Mouse (Mus musculus) midbrain, embryonic 16.5 days (tissue): ENCODE data around the gene Cog3. TPM values are rescaled to one million over a fixed set of nuclear protein-coding genes. Genes with fewer than 3 reads are reported as not detected.

Experiments
- ATAC-seq: fragments of 200-750 bp; cut with Nextera tagmentation; 2 replicates; pipeline ENCODE4 v1.8.0; 2017; ENCODE audit warnings: moderate TSS enrichment
- H3K27ac ChIP-seq: fragments of 300-500 bp; sonication (generic); 2 replicates; pipeline ENCODE4 v1.5.1; 2014; ENCODE audit warnings: mild to moderate bottlenecking, low read length, mixed read lengths
- H3K27me3 ChIP-seq: fragments of 300-500 bp; sonication (generic); 2 replicates; pipeline ENCODE4 v1.6.1; 2014; ENCODE audit warnings: low read depth, low read length, mixed read lengths; ENCODE audit not compliant: control insufficient read depth, insufficient read depth
- H3K36me3 ChIP-seq: fragments of 300-500 bp; sonication (generic); 2 replicates; pipeline ENCODE4 v1.6.1; 2014; ENCODE audit warnings: mild to moderate bottlenecking, low read length, moderate library complexity, mixed read lengths; ENCODE audit not compliant: control insufficient read depth, insufficient read depth
- H3K4me1 ChIP-seq: fragments of 300-500 bp; sonication (generic); 2 replicates; pipeline ENCODE4 v1.6.1; 2014; ENCODE audit warnings: mild to moderate bottlenecking, low read length, mixed read lengths; ENCODE audit not compliant: control insufficient read depth, insufficient read depth
- H3K4me2 ChIP-seq: fragments of 300-500 bp; sonication (generic); 2 replicates; pipeline ENCODE4 v1.6.1; 2014; ENCODE audit warnings: mild to moderate bottlenecking, low read length, mixed read lengths
- H3K4me3 ChIP-seq: fragments of 300-500 bp; sonication (generic); 2 replicates; pipeline ENCODE4 v1.5.1; 2014; ENCODE audit warnings: low read depth, mild to moderate bottlenecking, low read length, moderate library complexity, mixed read lengths
- H3K9ac ChIP-seq: fragments of 300-500 bp; sonication (generic); 2 replicates; pipeline ENCODE4 v1.6.1; 2014; ENCODE audit warnings: low read depth, low read length, mixed read lengths
- H3K9me3 ChIP-seq: fragments of 300-500 bp; sonication (generic); replicated peaks from 2 replicates; pipeline ENCODE4 v1.6.1; 2014; ENCODE audit warnings: mild to moderate bottlenecking, low read length, mixed read lengths; ENCODE audit not compliant: control insufficient read depth, poor library complexity, severe bottlenecking
- WGBS: fragments of 180-500 bp; shearing (Covaris S2); extraction: QIAGEN DNeasy Blood & Tissue Kit; methylation state at CpG from one replicate; pipeline ENCODE4 v1.1.7; 2014; 5-methylcytosine and 5-hydroxymethylcytosine counted together
- polyA plus RNA-seq: library from polyadenylated mRNA; unstranded; fragments of >200 nt; fragmentation: Nextera tagmentation; extraction: Ambion mirVana; gene quantifications from 2 replicates; pipeline ENCODE4 v1.2.1, GENCODE M21; 2015

Cog3 gene
- polyA plus RNA-seq, 1 experiment from 2014 or later = 19.1 TPM

GRCm38 (mm10) chr14:75768275-75768608 is 13.9 kb upstream of the Cog3 start:
- Histone ChIP-seq H3K27me3 (no peaks in the 10 kb centered on the region), H3K4me2 (no peak overlapping the region), H3K4me3 (no peak overlapping the region), H3K36me3 (peaks cover 2% of the 10 kb centered on the region; the same call in 1 of the 2 replicates), H3K27ac (no peak overlapping the region), H3K4me1 (no peaks in the 10 kb centered on the region), H3K9ac (no peak overlapping the region), H3K9me3 (no peaks in the 10 kb centered on the region)
- WGBS = 3% methylated on average over 1 of the region's 1 CpGs
- no peak for ATAC-seq

- H3K27ac ChIP-seq = peak overlapping the region; percentile 39; the same call in 1 of the 2 replicates
- no peaks in the 10 kb centered on the region for H3K4me1 ChIP-seq
- WGBS = 51% methylated on average over 17 of the region's 17 CpGs
- no peaks in the 10 kb centered on the region for H3K27me3 ChIP-seq
- no peaks in the 10 kb centered on the region for H3K9me3 ChIP-seq
- H3K4me2 ChIP-seq = peak overlapping the region; percentile 33
- ATAC-seq = peak; percentile 83
- no peak overlapping the region for H3K9ac ChIP-seq
- H3K36me3 ChIP-seq = peaks cover 2% of the 10 kb centered on the region; the same call in 1 of the 2 replicates
- H3K4me3 ChIP-seq = no peak overlapping the region
Observed at GRCm38 (mm10) chr14:75767492-75768274, 13.4 kb upstream of the Cog3 start.

GRCm38 (mm10) chr14:75761028-75761805 is 6.9 kb upstream of the Cog3 start:
- WGBS = 64% methylated on average over 10 of the region's 10 CpGs
- Histone ChIP-seq H3K4me3 (no peak overlapping the region), H3K36me3 (0 out of 2 replicates have a peak, but pooled peaks cover 3% of the 10 kb centered on the region), H3K27ac (no peak overlapping the region), H3K9me3 (no peaks in the 10 kb centered on the region), H3K27me3 (no peaks in the 10 kb centered on the region; the same call in 1 of the 2 replicates), H3K4me2 (no peak overlapping the region), H3K4me1 (no peaks in the 10 kb centered on the region), H3K9ac (no peak overlapping the region)
- peak; percentile 61; the same call in 1 of the 2 replicates for ATAC-seq

GRCm38 (mm10) chr14:75758401-75758800 is 4.1 kb upstream of the Cog3 start:
- Histone ChIP-seq H3K27ac (no peak overlapping the region), H3K9ac (no peak overlapping the region), H3K9me3 (no peaks in the 10 kb centered on the region), H3K27me3 (no peaks in the 10 kb centered on the region; the same call in 1 of the 2 replicates), H3K4me3 (no peak overlapping the region), H3K36me3 (0 out of 2 replicates have a peak, but pooled peaks cover 3% of the 10 kb centered on the region), H3K4me2 (no peak overlapping the region), H3K4me1 (peaks cover 2% of the 10 kb centered on the region)
- no peak for ATAC-seq
- 80% methylated on average over 7 of the region's 7 CpGs for WGBS

GRCm38 (mm10) chr14:75757821-75758220 is 3.5 kb upstream of the Cog3 start:
- Histone ChIP-seq H3K4me3 (no peak overlapping the region), H3K36me3 (0 out of 2 replicates have a peak, but pooled peaks cover 3% of the 10 kb centered on the region), H3K9me3 (no peaks in the 10 kb centered on the region), H3K27ac (no peak overlapping the region), H3K9ac (no peak overlapping the region), H3K27me3 (no peaks in the 10 kb centered on the region; the same call in 1 of the 2 replicates), H3K4me2 (no peak overlapping the region), H3K4me1 (peaks cover 8% of the 10 kb centered on the region)
- no peak for ATAC-seq
- WGBS = 86% methylated on average over 2 of the region's 2 CpGs

- H3K9ac ChIP-seq = no peak overlapping the region
- 0 out of 2 replicates have a peak, but pooled peaks cover 3% of the 10 kb centered on the region for H3K36me3 ChIP-seq
- H3K27ac ChIP-seq = no peak overlapping the region
- H3K4me1 ChIP-seq = peaks cover 17% of the 10 kb centered on the region
- H3K9me3 ChIP-seq = no peaks in the 10 kb centered on the region
- H3K4me3 ChIP-seq = no peak overlapping the region
- WGBS = 92% methylated on average over 6 of the region's 6 CpGs
- no peak overlapping the region for H3K4me2 ChIP-seq
- no peaks in the 10 kb centered on the region; the same call in 1 of the 2 replicates for H3K27me3 ChIP-seq
- ATAC-seq = no peak
Observed at GRCm38 (mm10) chr14:75756971-75757370, 2.7 kb upstream of the Cog3 start.

- H3K9ac ChIP-seq = peak overlapping the region; percentile 91; the same call in 1 of the 2 replicates
- peak overlapping the region; percentile 98 for H3K4me3 ChIP-seq
- H3K27ac ChIP-seq = no peak overlapping the region
- no peaks in the 10 kb centered on the region for H3K9me3 ChIP-seq
- H3K36me3 ChIP-seq = no peaks in the 10 kb centered on the region
- H3K27me3 ChIP-seq = no peaks in the 10 kb centered on the region; the same call in 1 of the 2 replicates
- peaks cover 28% of the 10 kb centered on the region for H3K4me1 ChIP-seq
- no peak for ATAC-seq
- peak overlapping the region; percentile 76 for H3K4me2 ChIP-seq
- 76% methylated on average over 8 of the region's 8 CpGs for WGBS
Observed at GRCm38 (mm10) chr14:75753206-75753605, 1.1 kb downstream of the Cog3 start.

- H3K9me3 ChIP-seq = no peaks in the 10 kb centered on the region
- peaks cover 28% of the 10 kb centered on the region for H3K4me1 ChIP-seq
- ATAC-seq = no peak
- no peak overlapping the region for H3K4me3 ChIP-seq
- H3K9ac ChIP-seq = no peak overlapping the region
- 86% methylated on average over 4 of the region's 4 CpGs for WGBS
- H3K27me3 ChIP-seq = no peaks in the 10 kb centered on the region
- H3K36me3 ChIP-seq = peaks cover 6% of the 10 kb centered on the region; the same call in 1 of the 2 replicates
- no peak overlapping the region for H3K4me2 ChIP-seq
- H3K27ac ChIP-seq = no peak overlapping the region
Observed at GRCm38 (mm10) chr14:75751040-75751439, 3.3 kb downstream of the Cog3 start.
